Mouse (Mus musculus): ENCODE data around the gene 2610318N02Rik. TPM values are rescaled to one million over a fixed set of nuclear protein-coding genes. Genes with fewer than 3 reads are reported as not detected.

The 2610318N02Rik gene
- total RNA-seq, 2 experiments from 2014 or later: 9.3 to 78.4 TPM

GRCm38 (mm10) chr16:17117309-17117799, 7.6 kb downstream of the 2610318N02Rik start:
- ATAC-seq (replicated peaks; ENCODE audit: low FRiP score, low TSS enrichment, poor library complexity, severe bottlenecking): no peak

GRCm38 (mm10) chr16:17110771-17111743, 13.9 kb downstream of the 2610318N02Rik start, which contains the start of gene Ppil2:
Gene Ppil2 (minus strand): TSS chr16:17111257.
- peak; percentile 91 for ATAC-seq (replicated peaks; ENCODE audit: low FRiP score, low TSS enrichment, poor library complexity, severe bottlenecking)

- no peak for ATAC-seq (replicated peaks; ENCODE audit: low FRiP score, low TSS enrichment, poor library complexity, severe bottlenecking)
Observed at GRCm38 (mm10) chr16:17104600-17104999, 20.4 kb downstream of the 2610318N02Rik start.

GRCm38 (mm10) chr16:17102630-17103220, 22.2 kb downstream of the 2610318N02Rik start:
- no peak for ATAC-seq (replicated peaks; ENCODE audit: low FRiP score, low TSS enrichment, poor library complexity, severe bottlenecking)

- no peak for ATAC-seq (replicated peaks; ENCODE audit: low FRiP score, low TSS enrichment, poor library complexity, severe bottlenecking)
Observed at GRCm38 (mm10) chr16:17096938-17097337, 28.0 kb downstream of the 2610318N02Rik start.

GRCm38 (mm10) chr16:17088346-17088745, 36.6 kb downstream of the 2610318N02Rik start:
- no peak for ATAC-seq (replicated peaks; ENCODE audit: low FRiP score, low TSS enrichment, poor library complexity, severe bottlenecking)

- ATAC-seq (replicated peaks; ENCODE audit: low FRiP score, low TSS enrichment, poor library complexity, severe bottlenecking): no peak
Observed at GRCm38 (mm10) chr16:17086669-17087193, 38.2 kb downstream of the 2610318N02Rik start.

- no peak for ATAC-seq (replicated peaks; ENCODE audit: low FRiP score, low TSS enrichment, poor library complexity, severe bottlenecking)
Observed at GRCm38 (mm10) chr16:17086241-17086640, 38.7 kb downstream of the 2610318N02Rik start.

- ATAC-seq (replicated peaks; ENCODE audit: low FRiP score, low TSS enrichment, poor library complexity, severe bottlenecking): no peak
Observed at GRCm38 (mm10) chr16:17085636-17086035, 39.3 kb downstream of the 2610318N02Rik start.

GRCm38 (mm10) chr16:17082121-17082792, 42.7 kb downstream of the 2610318N02Rik start:
- no peak for ATAC-seq (replicated peaks; ENCODE audit: low FRiP score, low TSS enrichment, poor library complexity, severe bottlenecking)

GRCm38 (mm10) chr16:17078101-17078500, 46.9 kb downstream of the 2610318N02Rik start:
- ATAC-seq (replicated peaks; ENCODE audit: low FRiP score, low TSS enrichment, poor library complexity, severe bottlenecking): no peak

- no peak for ATAC-seq (replicated peaks; ENCODE audit: low FRiP score, low TSS enrichment, poor library complexity, severe bottlenecking)
Observed at GRCm38 (mm10) chr16:17076869-17077268, 48.1 kb downstream of the 2610318N02Rik start.

GRCm38 (mm10) chr16:17076301-17076700, 48.7 kb downstream of the 2610318N02Rik start:
- ATAC-seq (replicated peaks; ENCODE audit: low FRiP score, low TSS enrichment, poor library complexity, severe bottlenecking): no peak

- no peak for ATAC-seq (replicated peaks; ENCODE audit: low FRiP score, low TSS enrichment, poor library complexity, severe bottlenecking)
Observed at GRCm38 (mm10) chr16:17073000-17073399, 52.0 kb downstream of the 2610318N02Rik start.

GRCm38 (mm10) chr16:17070716-17071115, 54.3 kb downstream of the 2610318N02Rik start:
- ATAC-seq (replicated peaks; ENCODE audit: low FRiP score, low TSS enrichment, poor library complexity, severe bottlenecking): no peak

- peak; percentile 84 for ATAC-seq (replicated peaks; ENCODE audit: low FRiP score, low TSS enrichment, poor library complexity, severe bottlenecking)
Observed at GRCm38 (mm10) chr16:17069511-17070443, 55.2 kb downstream of the 2610318N02Rik start, which contains the start of gene Ypel1. Gene Ypel1 (plus strand): TSS chr16:17069696.

- peak; percentile 39; the same call in 1 of the 2 replicates for ATAC-seq (replicated peaks; ENCODE audit: low FRiP score, low TSS enrichment, poor library complexity, severe bottlenecking)
Observed at GRCm38 (mm10) chr16:17067552-17067951, 57.4 kb downstream of the 2610318N02Rik start.

Data from megakaryocyte-erythroid progenitor cell, adult 5-6 weeks (primary cell).